In genomic region chr8:105433021-105433420, GRCm38 (mm10) we compare ENCODE assay signal across 21 mouse cellular contexts. TPM values are rescaled to one million over a fixed set of nuclear protein-coding genes. Genes with fewer than 3 reads are reported as not detected.
DNase-seq lines count a peak whose midpoint lies in the region; ATAC-seq lines count a peak whose summit lies in the region.
"Had no signal": no experiment of that assay in that cellular context is flagged by ENCODE, and none has a peak within 500 bp of the region (broad histone marks: within the 10 kb centered on the region; RNA-seq: fewer than 3 reads in every experiment).

No protein-coding gene starts in this region.

- ATAC-seq in midbrain, embryonic 16.5 days = no peak
- ATAC-seq: forebrain, embryonic 15.5 days; inflammation-experienced regulatory T-cells, adult 6 months had no signal

- H3K9me3 ChIP-seq in embryonic facial prominence, embryonic 10.5 days = no peaks in the 10 kb centered on the region
- no peaks in the 10 kb centered on the region for H3K9me3 ChIP-seq in midbrain, embryonic 16.5 days (replicated peaks; ENCODE audit: control insufficient read depth, low read length, poor library complexity, severe bottlenecking)
- H3K9me3 ChIP-seq: embryonic facial prominence, embryonic 15.5 days; forebrain, embryonic 15.5 days; limb, embryonic 15.5 days; neural tube, embryonic 12.5 days had no signal

- no peaks in the 10 kb centered on the region for H3K27me3 ChIP-seq in embryonic facial prominence, embryonic 10.5 days (replicated peaks; ENCODE audit: low read depth, poor library complexity, severe bottlenecking)
- H3K27me3 ChIP-seq in midbrain, embryonic 16.5 days (ENCODE audit: control insufficient read depth, insufficient read depth, low read depth, low read length) = no peaks in the 10 kb centered on the region
- H3K27me3 ChIP-seq: embryonic facial prominence, embryonic 15.5 days; forebrain, embryonic 15.5 days; limb, embryonic 15.5 days; neural tube, embryonic 12.5 days had no signal

- peak; percentile 87 for DNase-seq in heart, adult 11 months
- DNase-seq in heart, postnatal 36 days = no peak
- DNase-seq in lung, postnatal 36 days = peak; percentile 24
- DNase-seq in lung, postnatal 10 days = no peak
- no peak for DNase-seq in embryonic facial prominence, embryonic 10.5 days (ENCODE audit: low spot score)
- DNase-seq in ovary, adult 18-20 months (ENCODE audit: low spot score) = no peak
- DNase-seq: cerebellum, adult 11 months; cerebellum, postnatal 25 days; kidney, adult 8-10 months; kidney, postnatal 36 days; lung, postnatal 4 days had no signal

- H3K4me3 ChIP-seq in embryonic facial prominence, embryonic 10.5 days = no peak overlapping the region
- no peak overlapping the region for H3K4me3 ChIP-seq in midbrain, embryonic 16.5 days (ENCODE audit: low read depth, low read length)
- H3K4me3 ChIP-seq: embryonic facial prominence, embryonic 15.5 days; forebrain, embryonic 15.5 days; limb, embryonic 15.5 days; neural tube, embryonic 12.5 days had no signal

- no peak overlapping the region for H3K9ac ChIP-seq in midbrain, embryonic 16.5 days (ENCODE audit: low read depth, low read length)
- H3K9ac ChIP-seq: embryonic facial prominence, embryonic 15.5 days; forebrain, embryonic 15.5 days; limb, embryonic 15.5 days; neural tube, embryonic 12.5 days had no signal

- peak overlapping the region; percentile 41; the same call in 1 of the 2 replicates for H3K27ac ChIP-seq in embryonic facial prominence, embryonic 10.5 days (replicated peaks)
- H3K27ac ChIP-seq in midbrain, embryonic 16.5 days (ENCODE audit: low read length) = 0 out of 2 replicates have a peak overlapping the region, but pooled peaks have one; percentile 13
- H3K27ac ChIP-seq: embryonic facial prominence, embryonic 15.5 days; forebrain, embryonic 15.5 days; limb, embryonic 15.5 days; neural tube, embryonic 12.5 days had no signal

- no peaks in the 10 kb centered on the region for H3K36me3 ChIP-seq in embryonic facial prominence, embryonic 10.5 days (replicated peaks)
- no peaks in the 10 kb centered on the region for H3K36me3 ChIP-seq in midbrain, embryonic 16.5 days (ENCODE audit: control insufficient read depth, insufficient read depth, low read length)
- H3K36me3 ChIP-seq: embryonic facial prominence, embryonic 15.5 days; forebrain, embryonic 15.5 days; limb, embryonic 15.5 days; neural tube, embryonic 12.5 days had no signal

- no peak overlapping the region for H3K4me2 ChIP-seq in midbrain, embryonic 16.5 days (ENCODE audit: low read length)
- H3K4me2 ChIP-seq: embryonic facial prominence, embryonic 15.5 days; forebrain, embryonic 15.5 days; limb, embryonic 15.5 days; neural tube, embryonic 12.5 days had no signal

- peaks cover 23% of the 10 kb centered on the region for H3K4me1 ChIP-seq in embryonic facial prominence, embryonic 10.5 days
- peaks cover 12% of the 10 kb centered on the region for H3K4me1 ChIP-seq in midbrain, embryonic 16.5 days (ENCODE audit: control insufficient read depth, insufficient read depth, low read length)

- 42% methylated on average over 6 of the region's 6 CpGs for WGBS in embryonic facial prominence, embryonic 10.5 days
- WGBS in midbrain, embryonic 16.5 days = 23% methylated on average over 6 of the region's 6 CpGs

- intact Hi-C loops in heart, postnatal 36 days (cut with DNase I) = no loop called here

RNA-seq across cellular contexts. Expression of gene Lrrc36, which starts 19.6 kb away (rescaled TPM):
- total RNA-seq in heart, postnatal 36 days (2021) = under 1 TPM; 0.41 to 0.56 TPM
- 0.29 and 0.67 TPM in 2 replicates for polyA plus RNA-seq in embryonic facial prominence, embryonic 10.5 days (2016; fragmentation: Nextera tagmentation; extraction: Ambion mirVana)
- 0.85 and 0.89 TPM in 2 replicates for polyA plus RNA-seq in midbrain, embryonic 16.5 days (2015; fragmentation: Nextera tagmentation; extraction: Ambion mirVana)
- polyA plus RNA-seq: inflammation-experienced regulatory T-cells, adult 6 months had no signal

RNA-seq across cellular contexts. Expression of gene Kctd19, which starts 19.7 kb away (rescaled TPM):
- under 1 TPM; 0.24 to 0.53 TPM for total RNA-seq in heart, postnatal 36 days (2021)
- polyA plus RNA-seq in embryonic facial prominence, embryonic 10.5 days (2016; fragmentation: Nextera tagmentation; extraction: Ambion mirVana) = 0.08 and 0.16 TPM in 2 replicates
- polyA plus RNA-seq in midbrain, embryonic 16.5 days (2015; fragmentation: Nextera tagmentation; extraction: Ambion mirVana) = not detected in 2 replicates
- total RNA-seq: layer of hippocampus, postnatal 25 days; left cerebral cortex, postnatal 25 days had no signal
- polyA plus RNA-seq: embryonic facial prominence, embryonic 15.5 days; inflammation-experienced regulatory T-cells, adult 6 months; limb, embryonic 15.5 days; liver, embryonic 16.5 days; neural tube, embryonic 12.5 days had no signal

RNA-seq across cellular contexts. Expression of gene Tppp3, which starts 38.3 kb away (rescaled TPM):
- 10 to 100 TPM; 43.3 to 45.7 TPM for total RNA-seq in heart, postnatal 36 days (2021)
- polyA plus RNA-seq in embryonic facial prominence, embryonic 10.5 days (2016; fragmentation: Nextera tagmentation; extraction: Ambion mirVana) = 35.7 and 48.8 TPM in 2 replicates
- polyA plus RNA-seq in midbrain, embryonic 16.5 days (2015; fragmentation: Nextera tagmentation; extraction: Ambion mirVana) = 153 and 159 TPM in 2 replicates

RNA-seq across cellular contexts. Expression of gene Plekhg4, which starts 59.9 kb away (rescaled TPM):
- not detected for total RNA-seq in heart, postnatal 36 days (2021)
- 0.34 and 0.83 TPM in 2 replicates for polyA plus RNA-seq in embryonic facial prominence, embryonic 10.5 days (2016; fragmentation: Nextera tagmentation; extraction: Ambion mirVana)
- polyA plus RNA-seq in midbrain, embryonic 16.5 days (2015; fragmentation: Nextera tagmentation; extraction: Ambion mirVana) = 2.4 and 2.7 TPM in 2 replicates
- total RNA-seq: heart, adult 8-10 months had no signal
- polyA plus RNA-seq: liver, embryonic 16.5 days had no signal

Comparison
In these comparisons a context has a peak if more than half of its experiments do, and no peak if none do; other contexts are left out.
1. DNase-seq: peak in heart, adult 11 months (single experiment) and lung, postnatal 36 days (single experiment); none in heart, postnatal 36 days (0 of 2), lung, postnatal 10 days (single experiment), embryonic facial prominence, embryonic 10.5 days (single experiment) and ovary, adult 18-20 months (single experiment).